Mouse (Mus musculus): ENCODE results near the gene Cdh16. TPM values are rescaled to one million over a fixed set of nuclear protein-coding genes. Genes with fewer than 3 reads are reported as not detected.

Cdh16 gene
- polyA plus RNA-seq, 1 experiment from 2014 or later = not detected

- Histone ChIP-seq H3K27me3 (no peaks in the 10 kb centered on the region), H3K4me2 (replicated peaks) (no peak overlapping the region), H3K9ac (replicated peaks) (no peak overlapping the region), H3K4me1 (no peaks in the 10 kb centered on the region), H3K9me3 (no peaks in the 10 kb centered on the region), H3K27ac (replicated peaks) (no peak overlapping the region), H3K36me3 (no peaks in the 10 kb centered on the region), H3K4me3 (no peak overlapping the region)
- 80% methylated on average over 12 of the region's 12 CpGs for WGBS
- ATAC-seq (replicated peaks) = no peak
Observed at GRCm38 (mm10) chr8:104610185-104610766, 13.9 kb downstream of the Cdh16 start.

DNA sequence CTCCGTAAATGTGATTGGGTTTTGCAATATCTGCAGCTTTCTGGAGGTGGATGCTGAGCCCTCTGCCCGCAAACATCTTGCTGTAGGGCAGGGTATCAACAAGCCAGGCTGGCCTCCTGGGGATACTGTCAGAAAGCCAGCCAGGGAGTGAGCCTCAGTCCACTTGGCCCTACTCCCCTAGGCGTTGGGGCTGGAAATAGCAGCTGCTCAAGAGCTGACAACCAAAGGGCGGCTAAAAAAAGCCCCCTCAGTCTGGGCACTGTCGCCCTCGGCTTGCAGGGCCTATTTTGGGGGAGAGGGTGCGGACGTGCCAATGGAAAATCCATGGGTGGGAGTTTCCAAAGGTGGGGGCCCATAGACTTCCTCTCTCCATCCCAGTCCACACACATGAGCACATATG, 15.0 kb downstream of the Cdh16 start:
- H3K27me3 ChIP-seq = no peaks in the 10 kb centered on the region
- no peaks in the 10 kb centered on the region for H3K36me3 ChIP-seq
- H3K4me3 ChIP-seq = no peak overlapping the region
- H3K27ac ChIP-seq (replicated peaks) = no peak overlapping the region
- no peak for ATAC-seq (replicated peaks)
- 75% methylated on average over 8 of the region's 8 CpGs for WGBS
- H3K4me2 ChIP-seq (replicated peaks) = no peak overlapping the region
- H3K9ac ChIP-seq (replicated peaks) = no peak overlapping the region
- no peaks in the 10 kb centered on the region for H3K9me3 ChIP-seq
- no peaks in the 10 kb centered on the region for H3K4me1 ChIP-seq

DNA sequence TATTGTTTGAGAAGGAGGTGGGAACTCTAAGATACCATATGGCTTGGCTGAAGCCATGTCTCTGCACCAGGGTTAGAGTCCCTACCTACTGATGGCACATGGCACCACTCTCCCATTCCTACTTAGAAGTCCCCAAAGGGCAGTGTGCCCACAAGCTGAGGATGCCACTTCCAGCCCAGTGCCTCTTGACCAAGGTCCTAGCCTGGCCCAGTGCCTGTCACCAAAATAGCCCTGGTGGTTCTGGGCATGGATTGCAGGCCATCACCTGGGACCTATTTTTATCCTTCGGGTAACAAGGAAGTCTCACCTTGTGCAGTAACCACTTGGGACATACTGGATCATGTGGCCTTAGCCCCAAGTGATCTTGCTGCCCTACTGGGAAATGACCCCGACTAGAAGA, 16.3 kb downstream of the Cdh16 start:
- Histone ChIP-seq H3K4me2 (replicated peaks) (no peak overlapping the region), H3K4me1 (no peaks in the 10 kb centered on the region), H3K27ac (replicated peaks) (no peak overlapping the region), H3K36me3 (no peaks in the 10 kb centered on the region), H3K27me3 (no peaks in the 10 kb centered on the region), H3K4me3 (no peak overlapping the region), H3K9ac (replicated peaks) (no peak overlapping the region), H3K9me3 (no peaks in the 10 kb centered on the region)
- WGBS = 76% methylated on average over 2 of the region's 2 CpGs
- no peak for ATAC-seq (replicated peaks)

DNA sequence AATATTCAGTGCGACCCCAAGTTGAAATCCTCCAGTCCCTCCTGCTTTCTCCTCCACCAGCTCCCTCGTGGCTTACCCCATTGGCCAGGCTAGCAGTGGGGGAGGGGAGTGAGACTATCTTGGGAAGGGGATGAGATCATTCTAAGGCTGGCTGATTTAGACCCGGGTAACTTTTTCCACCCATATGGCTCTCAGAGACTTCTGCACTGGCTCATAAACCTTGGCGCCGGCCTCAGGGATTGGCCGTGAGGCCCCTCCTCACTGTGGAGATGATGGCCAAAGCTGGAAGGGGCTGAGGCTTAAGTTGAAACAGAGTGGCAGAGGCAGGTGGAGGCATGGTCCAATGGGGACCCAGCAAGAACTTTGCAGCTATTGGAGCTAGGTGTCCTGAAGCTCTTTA, 17.9 kb downstream of the Cdh16 start:
- H3K9ac ChIP-seq (replicated peaks) = no peak overlapping the region
- no peak overlapping the region for H3K27ac ChIP-seq (replicated peaks)
- H3K4me2 ChIP-seq (replicated peaks) = no peak overlapping the region
- 42% methylated on average over 6 of the region's 6 CpGs for WGBS
- H3K36me3 ChIP-seq = no peaks in the 10 kb centered on the region
- peaks cover 3% of the 10 kb centered on the region; the same call in 1 of the 2 replicates for H3K27me3 ChIP-seq
- no peaks in the 10 kb centered on the region for H3K9me3 ChIP-seq
- H3K4me3 ChIP-seq = no peak overlapping the region
- ATAC-seq (replicated peaks) = no peak
- peaks cover 9% of the 10 kb centered on the region for H3K4me1 ChIP-seq

DNA sequence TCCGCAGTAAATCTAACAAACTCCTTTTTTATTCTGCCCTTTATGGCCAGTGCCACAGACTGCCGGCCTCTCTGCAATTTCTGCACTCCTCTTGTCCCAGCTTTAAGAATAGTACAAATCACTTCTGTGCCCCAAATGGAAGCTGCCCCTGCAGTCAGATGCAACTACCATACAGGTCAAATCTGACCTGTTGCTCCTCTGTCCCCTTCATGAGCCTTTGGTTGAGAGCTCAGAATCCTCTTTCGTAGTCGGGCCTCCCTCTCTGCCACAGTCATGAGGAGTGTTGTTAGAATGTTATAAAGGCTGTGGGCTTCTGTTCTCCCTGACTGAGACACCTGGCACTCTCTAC, 21.0 kb downstream of the Cdh16 start:
- peaks cover 9% of the 10 kb centered on the region for H3K4me1 ChIP-seq
- H3K27ac ChIP-seq (replicated peaks) = no peak overlapping the region
- H3K36me3 ChIP-seq = no peaks in the 10 kb centered on the region
- H3K9me3 ChIP-seq = no peaks in the 10 kb centered on the region
- H3K9ac ChIP-seq (replicated peaks) = no peak overlapping the region
- H3K4me3 ChIP-seq = no peak overlapping the region
- no peak overlapping the region for H3K4me2 ChIP-seq (replicated peaks)
- peaks cover 5% of the 10 kb centered on the region; the same call in 1 of the 2 replicates for H3K27me3 ChIP-seq
- no peak for ATAC-seq (replicated peaks)
- 71% methylated on average over 4 of the region's 4 CpGs for WGBS

GRCm38 (mm10) chr8:104602468-104603244, 21.5 kb downstream of the Cdh16 start:
- peak overlapping the region; percentile 47 for H3K4me2 ChIP-seq (replicated peaks)
- 20% methylated on average over 21 of the region's 21 CpGs for WGBS
- peaks cover 5% of the 10 kb centered on the region; the same call in 1 of the 2 replicates for H3K27me3 ChIP-seq
- H3K4me3 ChIP-seq = peak overlapping the region; percentile 23
- ATAC-seq (replicated peaks) = peak; percentile 95
- 0 out of 2 replicates have a peak overlapping the region, but pooled peaks have one; percentile 22 for H3K9ac ChIP-seq (replicated peaks)
- H3K36me3 ChIP-seq = no peaks in the 10 kb centered on the region; the same call in 1 of the 2 replicates
- H3K4me1 ChIP-seq = peaks cover 9% of the 10 kb centered on the region
- H3K27ac ChIP-seq (replicated peaks) = no peak overlapping the region
- no peaks in the 10 kb centered on the region for H3K9me3 ChIP-seq

DNA sequence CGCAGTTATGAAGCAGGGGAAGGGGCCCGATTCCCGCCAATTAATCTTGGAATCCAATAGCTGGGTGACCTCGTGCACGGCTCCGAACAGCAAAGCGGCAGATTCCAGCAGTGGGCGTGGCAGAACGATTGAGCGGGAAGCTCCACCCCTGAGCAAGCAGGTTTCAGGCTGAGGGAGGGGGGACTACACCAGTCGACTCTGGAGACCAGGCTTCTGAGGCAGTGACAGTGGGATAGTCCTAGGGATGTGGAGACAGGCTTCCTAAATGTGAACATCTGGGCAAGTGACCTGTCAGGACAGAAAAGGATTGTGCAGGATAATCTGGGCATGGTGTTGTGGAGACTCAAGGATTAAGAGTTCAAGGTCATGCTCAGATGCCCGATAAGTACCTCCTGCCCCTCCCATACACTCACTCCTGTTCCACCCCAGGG, 22.2 kb downstream of the Cdh16 start:
- peaks cover 5% of the 10 kb centered on the region; the same call in 1 of the 2 replicates for H3K27me3 ChIP-seq
- H3K4me2 ChIP-seq (replicated peaks) = peak overlapping the region; percentile 47
- H3K9me3 ChIP-seq = no peaks in the 10 kb centered on the region
- H3K36me3 ChIP-seq = no peaks in the 10 kb centered on the region; the same call in 1 of the 2 replicates
- peak overlapping the region; percentile 23 for H3K4me3 ChIP-seq
- H3K9ac ChIP-seq (replicated peaks) = 0 out of 2 replicates have a peak overlapping the region, but pooled peaks have one; percentile 22
- peaks cover 9% of the 10 kb centered on the region for H3K4me1 ChIP-seq
- H3K27ac ChIP-seq (replicated peaks) = no peak overlapping the region
- WGBS = 0% methylated on average over 12 of the region's 12 CpGs
- ATAC-seq (replicated peaks) = no peak; the same call in 1 of the 2 replicates

DNA sequence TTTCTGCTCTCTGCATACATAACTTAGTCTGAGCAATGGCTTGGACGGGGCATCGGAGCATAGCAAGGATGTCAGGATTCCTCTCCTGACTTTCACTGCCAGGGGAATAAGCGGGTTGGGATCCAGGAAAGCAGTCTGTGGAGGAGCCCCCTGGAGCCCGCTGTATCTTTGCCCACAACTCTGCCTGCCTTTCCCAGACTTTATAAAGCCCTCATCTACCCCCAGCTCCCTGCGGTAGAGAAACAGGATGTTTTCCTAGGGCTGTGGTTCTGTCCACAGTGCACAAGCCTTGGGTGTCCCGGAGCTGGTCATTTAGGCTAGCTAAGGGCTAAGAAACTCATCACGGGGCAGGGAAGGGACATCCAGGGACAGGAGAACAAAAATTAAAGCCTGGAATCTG, 22.8 kb downstream of the Cdh16 start:
- H3K4me1 ChIP-seq = peaks cover 9% of the 10 kb centered on the region
- H3K9ac ChIP-seq (replicated peaks) = no peak overlapping the region
- H3K4me2 ChIP-seq (replicated peaks) = no peak overlapping the region
- no peaks in the 10 kb centered on the region for H3K9me3 ChIP-seq
- no peak for ATAC-seq (replicated peaks)
- H3K4me3 ChIP-seq = no peak overlapping the region
- peaks cover under 1% of the 10 kb centered on the region; the same call in 1 of the 2 replicates for H3K36me3 ChIP-seq
- H3K27me3 ChIP-seq = peaks cover 5% of the 10 kb centered on the region; the same call in 1 of the 2 replicates
- WGBS = 38% methylated on average over 7 of the region's 7 CpGs
- H3K27ac ChIP-seq (replicated peaks) = no peak overlapping the region

DNA sequence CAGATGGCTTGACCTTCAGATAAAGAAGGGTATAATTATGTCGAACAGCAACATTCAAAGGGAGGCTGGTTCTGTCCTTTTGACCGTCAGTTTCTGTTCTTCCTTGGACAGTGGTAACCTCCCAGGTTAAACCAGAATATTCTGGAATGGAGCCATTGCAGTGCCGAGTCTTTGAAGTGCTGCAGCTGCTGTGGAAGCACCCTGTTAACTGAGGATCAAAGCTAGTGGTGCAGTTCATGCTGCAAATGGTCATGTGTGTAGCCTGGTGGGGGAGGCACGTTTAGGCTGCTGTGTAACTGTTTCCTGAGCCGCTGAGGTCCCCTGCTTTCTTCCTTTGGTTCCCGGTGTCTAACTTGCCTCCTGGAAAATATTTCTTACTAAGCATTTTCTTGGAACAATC, 25.7 kb downstream of the Cdh16 start:
- no peak overlapping the region for H3K4me2 ChIP-seq (replicated peaks)
- no peak for ATAC-seq (replicated peaks)
- H3K4me3 ChIP-seq = no peak overlapping the region
- H3K36me3 ChIP-seq = peaks cover 18% of the 10 kb centered on the region
- peaks cover 5% of the 10 kb centered on the region; the same call in 1 of the 2 replicates for H3K27me3 ChIP-seq
- 56% methylated on average over 6 of the region's 6 CpGs for whole genome bisulfite sequencing
- peaks cover 9% of the 10 kb centered on the region for H3K4me1 ChIP-seq
- no peak overlapping the region for H3K9ac ChIP-seq (replicated peaks)
- H3K9me3 ChIP-seq = no peaks in the 10 kb centered on the region
- H3K27ac ChIP-seq (replicated peaks) = no peak overlapping the region

GRCm38 (mm10) chr8:104597656-104598055, 26.5 kb downstream of the Cdh16 start:
- peaks cover 9% of the 10 kb centered on the region for H3K4me1 ChIP-seq
- no peak overlapping the region for H3K4me2 ChIP-seq (replicated peaks)
- no peak overlapping the region for H3K27ac ChIP-seq (replicated peaks)
- peaks cover 18% of the 10 kb centered on the region for H3K36me3 ChIP-seq
- peaks cover 5% of the 10 kb centered on the region; the same call in 1 of the 2 replicates for H3K27me3 ChIP-seq
- no peak overlapping the region; the same call in 1 of the 2 replicates for H3K9ac ChIP-seq (replicated peaks)
- no peak overlapping the region for H3K4me3 ChIP-seq
- no peaks in the 10 kb centered on the region for H3K9me3 ChIP-seq
- no peak for ATAC-seq (replicated peaks)
- 73% methylated on average over 6 of the region's 6 CpGs for WGBS

GRCm38 (mm10) chr8:104595773-104596536, 28.2 kb downstream of the Cdh16 start:
- 88% methylated on average over 21 of the region's 21 CpGs for WGBS

More at GRCm38 (mm10) chr8:104595773-104596536, 28.2 kb downstream of the Cdh16 start:
- Histone ChIP-seq H3K4me2 (replicated peaks) (no peak overlapping the region), H3K9me3 (no peaks in the 10 kb centered on the region), H3K27me3 (no peaks in the 10 kb centered on the region), H3K36me3 (peaks cover 18% of the 10 kb centered on the region), H3K27ac (replicated peaks) (no peak overlapping the region), H3K9ac (replicated peaks) (no peak overlapping the region), H3K4me1 (peaks cover 5% of the 10 kb centered on the region), H3K4me3 (no peak overlapping the region)
- no peak for ATAC-seq (replicated peaks)

All from forebrain, embryonic 15.5 days (tissue).